Mouse (Mus musculus) layer of hippocampus, postnatal 25 days (tissue): ENCODE measurements around the gene Hax1. TPM values are rescaled to one million over a fixed set of nuclear protein-coding genes. Genes with fewer than 3 reads are reported as not detected.

ENCODE experiments used
- DNase-seq, 2 experiments: peaks; one replicate each; pipeline ENCODE4 v3.0.0; 2022; ENCODE audit warnings: mixed read lengths in 2 of 2, low spot score in 1 of 2; ENCODE audit errors: extremely low spot score in 1 of 2
- microRNA-seq, 2 experiments: library from miRNA; unstranded; fragments of <30 nt; microRNA quantifications; one replicate each; pipeline ENCODE4 v1.2.0; 2021
- total RNA-seq, 2 experiments: library from RNA; stranded (reverse); gene quantifications; 2 replicates each; pipeline ENCODE4 v1.2.3; 2021

Gene Hax1
- total RNA-seq, 2 experiments from 2014 or later = 75.8 to 94.9 TPM

GRCm38 (mm10) chr3:89962751-89963220 is 35.8 kb downstream of the Hax1 start:
- peak in 1 of 2 experiments; percentile 43 for DNase-seq

GRCm38 (mm10) chr3:89962059-89962750 is 36.4 kb downstream of the Hax1 start:
- DNase-seq = no peak

GRCm38 (mm10) chr3:89961436-89961835 is 37.1 kb downstream of the Hax1 start:
- DNase-seq = no peak

DNA sequence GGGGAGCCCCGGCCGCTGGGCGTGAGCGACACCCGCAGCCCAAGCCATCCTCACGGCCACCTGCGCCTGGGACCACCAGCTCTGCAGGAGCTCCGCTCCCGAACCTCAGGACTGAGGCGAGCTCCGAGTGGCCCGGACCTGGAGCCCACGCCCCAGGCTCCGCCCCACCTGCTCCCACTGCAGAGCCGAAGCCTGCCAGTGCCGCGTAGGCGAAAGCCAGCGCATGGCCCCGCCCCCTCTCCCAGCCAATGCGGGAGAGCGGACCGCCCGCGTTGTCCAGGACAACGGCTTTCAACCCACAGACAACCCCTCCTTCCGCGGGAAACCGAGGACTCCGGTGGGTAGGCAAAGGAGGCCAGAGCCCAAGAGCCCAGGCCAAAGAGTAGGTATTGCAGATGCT is 38.1 kb downstream of the Hax1 start:
- DNase-seq = peak; percentile 85 to 88

DNA sequence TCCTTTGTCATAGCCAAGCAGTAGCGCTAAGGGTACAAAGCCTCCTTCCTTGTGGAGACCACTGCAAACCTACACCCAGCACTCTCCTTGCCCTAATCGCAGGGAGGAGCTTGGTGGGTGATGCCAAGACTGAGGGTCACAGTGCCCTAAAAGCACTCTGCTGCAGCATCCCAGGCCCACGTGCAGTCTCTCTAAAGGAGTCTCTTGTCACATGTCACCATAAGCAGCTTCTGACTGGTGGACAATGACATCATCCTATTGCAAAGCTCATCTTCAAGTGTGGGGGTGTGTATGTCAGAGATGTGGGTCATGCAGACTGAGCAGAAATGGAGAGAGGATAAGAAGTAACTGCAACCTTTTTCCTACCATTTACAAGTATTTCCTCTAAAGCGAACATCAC is 39.1 kb downstream of the Hax1 start:
- DNase-seq = no peak

- DNase-seq = no peak
Observed at GRCm38 (mm10) chr3:89957880-89958279, 40.7 kb downstream of the Hax1 start.

GRCm38 (mm10) chr3:89956177-89956971 is 42.2 kb downstream of the Hax1 start:
- no peak for DNase-seq

DNA sequence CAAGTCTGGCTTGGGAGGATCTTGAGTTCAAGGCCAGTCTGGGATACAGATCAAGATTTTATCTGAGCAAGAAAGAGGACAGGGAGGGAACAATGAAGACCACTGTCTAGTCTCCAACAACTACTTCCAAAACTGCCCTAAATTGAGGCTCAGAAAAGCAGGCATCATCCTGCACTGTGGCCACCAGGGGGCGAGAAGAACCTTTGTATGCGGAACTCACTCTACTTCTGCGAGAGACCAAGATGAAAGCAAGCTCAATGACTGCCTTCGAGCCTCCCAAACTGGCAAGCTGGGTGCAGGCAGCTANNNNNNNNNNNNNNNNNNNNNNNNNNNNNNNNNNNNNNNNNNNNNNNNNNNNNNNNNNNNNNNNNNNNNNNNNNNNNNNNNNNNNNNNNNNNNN is 45.2 kb downstream of the Hax1 start:
- peak; percentile 49 to 81 for DNase-seq

DNA sequence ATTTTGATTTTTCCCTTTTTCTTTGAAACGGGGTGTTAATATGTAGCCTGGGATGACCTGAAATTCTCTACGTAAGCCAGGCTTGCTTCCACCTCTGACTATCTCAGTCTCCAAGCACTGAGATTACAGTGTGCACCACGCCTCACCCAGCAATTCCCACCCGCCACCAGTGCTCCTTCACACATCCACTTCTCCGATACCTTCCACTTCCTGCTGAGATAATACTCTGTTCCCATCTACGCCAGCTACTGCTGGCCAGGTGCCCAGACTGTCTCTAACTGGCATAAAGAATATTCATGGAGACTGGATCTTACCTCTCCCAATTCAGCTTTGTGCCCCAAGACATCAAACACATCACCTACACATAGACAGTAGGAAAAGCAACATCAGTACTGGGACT is 49.9 kb downstream of the Hax1 start:
- DNase-seq = peak in 1 of 2 experiments; percentile 37

DNA sequence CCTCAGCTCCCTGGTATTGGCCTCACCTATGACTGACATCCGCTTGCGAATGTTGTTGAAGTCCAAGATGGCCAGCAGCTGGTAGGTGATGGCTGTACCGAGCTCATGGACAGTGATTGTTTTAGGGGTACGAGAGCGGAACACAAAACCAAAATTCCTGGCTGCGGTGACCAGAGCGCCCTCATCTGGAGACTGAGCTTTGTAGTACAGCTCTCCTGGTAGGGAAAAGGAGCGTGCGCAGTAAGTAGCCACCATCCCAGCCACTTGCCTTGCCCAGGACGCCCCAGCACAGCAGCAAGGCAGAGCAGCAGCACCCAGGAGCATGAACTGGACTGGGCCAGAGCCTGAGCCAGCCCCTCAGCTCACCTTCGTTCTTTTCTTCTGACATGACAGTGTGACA is 50.6 kb downstream of the Hax1 start:
- no peak for DNase-seq

Small RNA genes lying within 50 kb of the gene (microRNA-seq; reads per million reads assigned to microRNA genes)
- gene Mir7669 = 1.1 to 2.2 reads per million in 2 experiments

Other genes with a start within 250 kb of the Hax1 start
- gene Chrnb2, start 234.1 kb downstream of the Hax1 start, total RNA-seq = 10 to 100 TPM; 28.2 to 30.5 TPM
- gene Ube2q1, start 225.2 kb downstream of the Hax1 start, total RNA-seq = 10 to 100 TPM; 92.7 to 95.9 TPM
- gene She, start 167.4 kb downstream of the Hax1 start, total RNA-seq = 1 to 10 TPM; 2.7 to 3.1 TPM
- 1 to 10 TPM; 4.9 to 5.6 TPM for gene Il6ra, start 85.6 kb downstream of the Hax1 start, total RNA-seq
- gene Atp8b2, start 35.3 kb downstream of the Hax1 start, total RNA-seq = 10 to 100 TPM; 68.9 to 96.3 TPM
- 10 to 100 TPM; 88.7 to 91.7 TPM for gene 4933434E20Rik, start 52.9 kb upstream of the Hax1 start, total RNA-seq
- 100 to 1,000 TPM; 144 to 181 TPM for gene Ubap2l, start 53.8 kb upstream of the Hax1 start, total RNA-seq
- gene Tpm3, start 73.9 kb upstream of the Hax1 start, total RNA-seq = 100 to 1,000 TPM; 164 to 185 TPM
- gene Nup210l, start 105.4 kb upstream of the Hax1 start, total RNA-seq = under 1 TPM; 0.42 to 0.59 TPM
- 100 to 1,000 TPM; 806 to 871 TPM for gene Rps27, start 214.9 kb upstream of the Hax1 start, total RNA-seq
- 1 to 10 TPM; 7.5 to 8.9 TPM for gene Rab13, start 214.9 kb upstream of the Hax1 start, total RNA-seq
- 10 to 100 TPM; 42.4 to 43.4 TPM for gene Jtb, start 232.8 kb upstream of the Hax1 start, total RNA-seq
- not detected for gene Creb3l4, start 244.7 kb upstream of the Hax1 start, total RNA-seq
- 10 to 100 TPM; 49.9 to 51.1 TPM for gene Slc39a1, start 249.4 kb upstream of the Hax1 start, total RNA-seq